Comparison of ENCODE assay signal across 23 mouse cellular contexts in the genomic region with DNA sequence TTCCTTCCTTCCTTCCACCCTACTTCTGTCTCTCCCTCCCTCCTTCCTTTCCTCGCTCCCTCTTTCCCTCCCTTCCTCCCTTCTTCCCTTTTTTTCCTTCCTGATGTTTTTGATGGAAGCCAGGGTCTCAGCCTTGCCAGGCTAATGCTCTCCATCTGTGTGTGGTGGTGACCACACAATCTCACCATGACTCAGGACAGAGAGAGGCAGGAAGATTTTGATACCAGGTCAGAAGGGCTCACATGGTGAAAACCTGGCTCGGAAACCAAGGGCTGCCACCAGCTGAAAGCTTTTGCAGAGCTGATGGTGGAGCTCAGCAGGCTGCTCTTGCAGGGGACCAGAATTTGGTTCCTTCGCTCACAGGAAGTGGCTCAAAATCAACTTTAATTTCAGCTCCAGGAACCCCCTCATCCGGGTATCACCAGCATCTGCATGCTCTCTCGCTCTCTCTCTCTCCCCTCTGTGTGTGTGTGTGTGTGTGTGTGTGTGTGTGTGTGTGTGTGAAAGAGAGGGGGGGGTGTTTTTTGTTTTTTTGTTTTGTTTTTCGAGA. TPM values are rescaled to one million over a fixed set of nuclear protein-coding genes. Genes with fewer than 3 reads are reported as not detected.
"Had no signal": no experiment of that assay in that cellular context is flagged by ENCODE, and none has a peak within 500 bp of the region (broad histone marks: within the 10 kb centered on the region; RNA-seq: fewer than 3 reads in every experiment).

No protein-coding gene starts in this region.

- H3K27me3 ChIP-seq: kidney, embryonic 15.5 days; limb, embryonic 12.5 days; limb, embryonic 15.5 days; lung, embryonic 15.5 days; stomach, embryonic 15.5 days had no signal

- H3K9ac ChIP-seq: kidney, embryonic 15.5 days; limb, embryonic 12.5 days; limb, embryonic 15.5 days; liver, embryonic 15.5 days; lung, embryonic 15.5 days; stomach, embryonic 15.5 days had no signal

- H3K4me2 ChIP-seq: kidney, embryonic 15.5 days; limb, embryonic 12.5 days; limb, embryonic 15.5 days; liver, embryonic 11.5 days; liver, embryonic 15.5 days; lung, embryonic 15.5 days; midbrain, embryonic 11.5 days; stomach, embryonic 15.5 days had no signal

- H3K4me3 ChIP-seq: kidney, embryonic 15.5 days; left cerebral cortex, adult 2 months; limb, embryonic 12.5 days; limb, embryonic 15.5 days; liver, embryonic 15.5 days; lung, embryonic 15.5 days; stomach, embryonic 15.5 days had no signal

- H3K9me3 ChIP-seq: kidney, embryonic 15.5 days; limb, embryonic 12.5 days; limb, embryonic 15.5 days; liver, embryonic 15.5 days; lung, embryonic 15.5 days; stomach, embryonic 15.5 days had no signal

- DNase-seq: kidney, adult 11 months; kidney, adult 8-10 months; kidney, postnatal 10 days; kidney, postnatal 36 days; layer of hippocampus, adult 9-11 months; left cerebral cortex, postnatal 4 days; lung, adult 18-20 months; lung, postnatal 10 days; lung, postnatal 4 days; midbrain, embryonic 14.5 days; right cerebral cortex, postnatal 14 days; spleen, adult 18-20 months; thymus, adult 18-20 months; thymus, postnatal 36 days had no signal

- H3K27ac ChIP-seq: kidney, embryonic 15.5 days; left cerebral cortex, adult 2 months; limb, embryonic 12.5 days; limb, embryonic 15.5 days; liver, embryonic 15.5 days; lung, embryonic 15.5 days; stomach, embryonic 15.5 days had no signal

- H3K36me3 ChIP-seq: kidney, embryonic 15.5 days; limb, embryonic 12.5 days; limb, embryonic 15.5 days; liver, embryonic 15.5 days; lung, embryonic 15.5 days; stomach, embryonic 15.5 days had no signal

RNA-seq across cellular contexts. Expression of a gene that starts 12.3 kb away (rescaled TPM):
- polyA plus RNA-seq: kidney, embryonic 15.5 days; liver, embryonic 11.5 days had no signal
